Mouse (Mus musculus) embryonic facial prominence, embryonic 13.5 days (tissue): ENCODE measurements around the gene Zbtb44. TPM values are rescaled to one million over a fixed set of nuclear protein-coding genes. Genes with fewer than 3 reads are reported as not detected.

Source experiments
- ATAC-seq: fragments of 200-750 bp; cut with Nextera tagmentation; 2 replicates; pipeline ENCODE4 v1.8.0; 2017; ENCODE audit warnings: low read depth; ENCODE audit not compliant: insufficient number of reproducible peaks, insufficient read depth, low FRiP score, low TSS enrichment
- H3K27ac ChIP-seq: fragments of 300-500 bp; sonication (generic); 2 replicates; pipeline ENCODE4 v1.5.1; 2015; ENCODE audit warnings: moderate library complexity, mild to moderate bottlenecking, inconsistent platforms
- H3K27me3 ChIP-seq: fragments of 300-500 bp; sonication (generic); 2 replicates; pipeline ENCODE4 v1.6.1; 2015; ENCODE audit warnings: mild to moderate bottlenecking, inconsistent platforms
- H3K36me3 ChIP-seq: fragments of 300-500 bp; sonication (generic); 2 replicates; pipeline ENCODE4 v1.6.1; 2015; ENCODE audit warnings: mild to moderate bottlenecking, inconsistent platforms
- H3K4me1 ChIP-seq: fragments of 300-500 bp; sonication (generic); 2 replicates; pipeline ENCODE4 v1.6.1; 2015; ENCODE audit warnings: inconsistent platforms
- H3K4me2 ChIP-seq: fragments of 300-500 bp; sonication (generic); 2 replicates; pipeline ENCODE4 v1.6.1; 2015; ENCODE audit warnings: moderate library complexity, mild to moderate bottlenecking, inconsistent platforms
- H3K4me3 ChIP-seq: fragments of 300-500 bp; sonication (generic); 2 replicates; pipeline ENCODE4 v1.5.1; 2015; ENCODE audit warnings: mild to moderate bottlenecking, inconsistent platforms
- H3K9ac ChIP-seq: fragments of 300-500 bp; sonication (generic); 2 replicates; pipeline ENCODE4 v1.6.1; 2015; ENCODE audit warnings: mild to moderate bottlenecking, inconsistent platforms
- H3K9me3 ChIP-seq: fragments of 300-500 bp; sonication (generic); 2 replicates; pipeline ENCODE4 v1.6.1; 2016; ENCODE audit warnings: inconsistent platforms
- WGBS: fragments of 180-500 bp; shearing (Covaris S2); methylation state at CpG from one replicate; pipeline ENCODE4 v1.1.7; 2015; ENCODE audit warnings: mixed read lengths; 5-methylcytosine and 5-hydroxymethylcytosine counted together
- polyA plus RNA-seq: library from polyadenylated mRNA; unstranded; fragments of >200 nt; fragmentation: Nextera tagmentation; extraction: Ambion mirVana; gene quantifications from 2 replicates; pipeline ENCODE4 v1.2.1, GENCODE M21; 2015

The Zbtb44 gene
- polyA plus RNA-seq: 6.5 TPM in 2 replicates

- H3K9ac ChIP-seq: peak within 1 kb of the TSS; percentile 98
- no peaks in the 10 kb centered on the region for H3K27me3 ChIP-seq
- peak within 1 kb of the TSS; percentile 96 for H3K27ac ChIP-seq
- WGBS: under 1% methylated on average over 56 of the region's 79 CpGs
- H3K9me3 ChIP-seq: no peaks in the 10 kb centered on the region
- H3K4me3 ChIP-seq: peak within 1 kb of the TSS; percentile 94
- peak within 1 kb of the TSS; percentile 80 for H3K4me2 ChIP-seq
- peaks cover 7% of the 10 kb centered on the region; the same call in 1 of the 2 replicates for H3K36me3 ChIP-seq
- peaks cover 15% of the 10 kb centered on the region for H3K4me1 ChIP-seq
- ATAC-seq: peak; percentile 84
These were observed at the start of gene Zbtb44 for GRCm38 (mm10) chr9:31030532-31031413. Gene Zbtb44 (plus strand): TSS chr9:31030644.

GRCm38 (mm10) chr9:30985782-30986181 is 44.7 kb upstream of the Zbtb44 start:
- Histone ChIP-seq H3K36me3 (no peaks in the 10 kb centered on the region), H3K4me2 (0 out of 2 replicates have a peak overlapping the region, but pooled peaks have one; percentile 11), H3K9ac (no peak overlapping the region), H3K4me3 (no peak overlapping the region), H3K27me3 (no peaks in the 10 kb centered on the region), H3K27ac (peak overlapping the region; percentile 57), H3K4me1 (peaks cover 11% of the 10 kb centered on the region), H3K9me3 (no peaks in the 10 kb centered on the region)
- 0 out of 2 replicates have a peak, but pooled peaks have one; percentile 37 for ATAC-seq
- 22% methylated on average over 6 of the region's 6 CpGs for whole genome bisulfite sequencing

GRCm38 (mm10) chr9:30993106-30993505 is 37.3 kb upstream of the Zbtb44 start:
- no peak for ATAC-seq
- H3K4me3 ChIP-seq: no peak overlapping the region
- 83% methylated on average over 5 of the region's 5 CpGs for WGBS
- no peaks in the 10 kb centered on the region for H3K36me3 ChIP-seq
- H3K4me1 ChIP-seq: no peaks in the 10 kb centered on the region
- H3K9ac ChIP-seq: no peak overlapping the region
- no peak overlapping the region for H3K4me2 ChIP-seq
- H3K27me3 ChIP-seq: no peaks in the 10 kb centered on the region
- H3K9me3 ChIP-seq: no peaks in the 10 kb centered on the region
- no peak overlapping the region for H3K27ac ChIP-seq

GRCm38 (mm10) chr9:30996590-30997562 is 33.6 kb upstream of the Zbtb44 start:
- WGBS: 69% methylated on average over 12 of the region's 12 CpGs
- Histone ChIP-seq H3K9me3 (no peaks in the 10 kb centered on the region), H3K4me1 (no peaks in the 10 kb centered on the region), H3K4me2 (no peak overlapping the region), H3K36me3 (no peaks in the 10 kb centered on the region), H3K27me3 (no peaks in the 10 kb centered on the region), H3K4me3 (no peak overlapping the region), H3K27ac (no peak overlapping the region), H3K9ac (no peak overlapping the region)
- ATAC-seq: no peak

- Histone ChIP-seq H3K4me1 (no peaks in the 10 kb centered on the region), H3K4me2 (no peak overlapping the region), H3K4me3 (no peak overlapping the region), H3K9ac (no peak overlapping the region), H3K27me3 (no peaks in the 10 kb centered on the region), H3K36me3 (no peaks in the 10 kb centered on the region), H3K27ac (no peak overlapping the region), H3K9me3 (no peaks in the 10 kb centered on the region)
- WGBS: 79% methylated on average over 10 of the region's 10 CpGs
- ATAC-seq: no peak
These were observed 29.8 kb upstream of the Zbtb44 start for GRCm38 (mm10) chr9:31000641-31001040.

GRCm38 (mm10) chr9:31002528-31002927 is 27.9 kb upstream of the Zbtb44 start:
- H3K27me3 ChIP-seq: no peaks in the 10 kb centered on the region
- no peak overlapping the region for H3K4me3 ChIP-seq
- no peaks in the 10 kb centered on the region for H3K9me3 ChIP-seq
- H3K4me2 ChIP-seq: no peak overlapping the region
- WGBS: 73% methylated on average over 4 of the region's 4 CpGs
- H3K27ac ChIP-seq: no peak overlapping the region
- no peak for ATAC-seq
- H3K4me1 ChIP-seq: no peaks in the 10 kb centered on the region
- no peaks in the 10 kb centered on the region for H3K36me3 ChIP-seq
- no peak overlapping the region for H3K9ac ChIP-seq

- no peak for ATAC-seq
- H3K4me2 ChIP-seq: no peak overlapping the region
These were observed 21.1 kb upstream of the Zbtb44 start for GRCm38 (mm10) chr9:31009334-31009733.

GRCm38 (mm10) chr9:31010040-31010439 is 20.4 kb upstream of the Zbtb44 start:
- no peaks in the 10 kb centered on the region for H3K9me3 ChIP-seq
- no peak overlapping the region for H3K9ac ChIP-seq
- peaks cover 9% of the 10 kb centered on the region for H3K4me1 ChIP-seq
- no peaks in the 10 kb centered on the region for H3K27me3 ChIP-seq
- no peak overlapping the region for H3K4me2 ChIP-seq
- 68% methylated on average over 3 of the region's 3 CpGs for WGBS
- no peak overlapping the region for H3K4me3 ChIP-seq
- no peak for ATAC-seq
- no peaks in the 10 kb centered on the region for H3K36me3 ChIP-seq
- H3K27ac ChIP-seq: no peak overlapping the region

More at GRCm38 (mm10) chr9:31009334-31009733, 21.1 kb upstream of the Zbtb44 start:
- Histone ChIP-seq H3K36me3 (no peaks in the 10 kb centered on the region), H3K27me3 (no peaks in the 10 kb centered on the region), H3K27ac (no peak overlapping the region), H3K4me1 (peaks cover 9% of the 10 kb centered on the region), H3K9me3 (no peaks in the 10 kb centered on the region), H3K9ac (no peak overlapping the region), H3K4me3 (no peak overlapping the region)
- 88% methylated on average over 2 of the region's 2 CpGs for WGBS

GRCm38 (mm10) chr9:31010749-31011148 is 19.7 kb upstream of the Zbtb44 start:
- no peak overlapping the region for H3K4me2 ChIP-seq
- H3K27ac ChIP-seq: no peak overlapping the region
- no peak overlapping the region for H3K4me3 ChIP-seq
- no peaks in the 10 kb centered on the region for H3K9me3 ChIP-seq
- WGBS: 38% methylated on average over 3 of the region's 3 CpGs
- no peak for ATAC-seq
- H3K9ac ChIP-seq: no peak overlapping the region
- peaks cover 9% of the 10 kb centered on the region for H3K4me1 ChIP-seq
- H3K36me3 ChIP-seq: no peaks in the 10 kb centered on the region
- H3K27me3 ChIP-seq: no peaks in the 10 kb centered on the region

GRCm38 (mm10) chr9:31011533-31011932 is 18.9 kb upstream of the Zbtb44 start:
- Histone ChIP-seq H3K36me3 (no peaks in the 10 kb centered on the region), H3K27me3 (no peaks in the 10 kb centered on the region), H3K9me3 (no peaks in the 10 kb centered on the region), H3K9ac (no peak overlapping the region), H3K4me1 (peaks cover 9% of the 10 kb centered on the region), H3K4me3 (no peak overlapping the region), H3K4me2 (no peak overlapping the region), H3K27ac (no peak overlapping the region)
- 20% methylated on average over 1 of the region's 1 CpGs for WGBS
- ATAC-seq: no peak

GRCm38 (mm10) chr9:31012674-31013073 is 17.8 kb upstream of the Zbtb44 start:
- Histone ChIP-seq H3K27ac (no peak overlapping the region), H3K36me3 (no peaks in the 10 kb centered on the region), H3K9ac (no peak overlapping the region), H3K9me3 (no peaks in the 10 kb centered on the region), H3K27me3 (no peaks in the 10 kb centered on the region), H3K4me3 (no peak overlapping the region), H3K4me1 (peaks cover 9% of the 10 kb centered on the region), H3K4me2 (no peak overlapping the region)
- WGBS: 76% methylated on average over 4 of the region's 4 CpGs
- no peak for ATAC-seq
